Mouse (Mus musculus): ENCODE data around the gene Ubtd2.
A peak's percentile ranks its signal among the peaks of the same experiment; 100 is the strongest.

Ubtd2 gene

DNA sequence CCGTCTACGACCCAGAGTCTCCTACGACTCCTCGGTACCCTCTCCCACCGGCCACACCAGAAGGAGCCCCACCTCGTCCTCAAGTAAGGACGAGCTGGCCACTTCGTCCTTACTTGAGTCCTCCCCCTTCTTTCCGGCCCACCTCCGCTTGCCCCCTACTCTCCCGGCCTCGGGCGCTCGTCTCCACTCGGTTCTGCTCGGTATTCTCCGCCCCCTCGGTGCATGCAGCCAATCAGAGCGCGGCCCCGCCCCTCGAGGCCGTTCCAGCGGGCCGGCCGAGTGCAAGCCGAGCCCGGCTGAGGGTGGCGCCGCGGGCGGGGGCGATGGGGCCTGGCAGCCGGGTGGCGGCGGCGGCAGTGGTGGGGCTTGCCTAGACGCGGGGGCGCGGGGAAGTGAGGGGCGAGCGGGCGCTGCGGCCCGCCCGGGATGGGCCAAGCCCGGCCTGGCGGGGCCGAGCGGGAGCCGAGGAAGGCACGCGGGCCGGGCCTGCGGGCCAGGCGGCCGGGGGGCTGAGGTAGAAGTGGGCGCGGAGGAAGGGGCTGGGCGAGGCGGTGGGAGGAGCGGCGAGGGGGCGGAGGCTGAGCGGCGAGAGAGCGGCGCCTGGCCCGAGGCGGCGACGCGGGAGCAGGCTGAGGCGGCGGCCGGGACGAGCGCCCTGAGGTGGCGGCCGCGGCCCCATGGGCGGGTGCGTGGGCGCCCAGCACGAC, at the start of gene Ubtd2:
Gene Ubtd2 (plus strand): TSS at position 571 of the 707 bp plus-strand sequence.
- peak; percentile 97 to 98 for DNase-seq (ENCODE audit: low spot score in 2 of 2)

DNA sequence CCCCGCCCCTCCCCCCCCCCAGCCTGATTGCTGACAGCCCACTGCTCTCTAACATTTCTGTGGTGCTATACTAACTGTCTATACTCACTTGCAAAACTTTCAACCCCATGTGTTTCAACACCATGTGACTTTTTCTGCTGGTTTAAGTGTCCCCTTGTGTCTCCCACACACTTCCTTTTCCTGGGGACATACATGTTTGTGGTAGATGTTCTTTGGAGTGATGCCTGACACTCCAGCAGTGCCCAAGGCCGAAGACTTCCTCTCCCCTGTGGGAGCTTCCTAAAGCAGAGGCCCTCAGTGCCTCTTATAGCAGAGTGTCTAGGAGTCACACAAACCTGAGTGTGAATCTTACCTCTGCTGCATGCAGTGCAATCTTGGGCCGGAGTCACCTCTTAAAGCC, 47.3 kb upstream of the Ubtd2 start:
- DNase-seq (ENCODE audit: low spot score in 2 of 2): no peak

- no peak for DNase-seq (ENCODE audit: low spot score in 2 of 2)
These were observed 46.1 kb upstream of the Ubtd2 start for GRCm38 (mm10) chr11:32409052-32409451.

DNA sequence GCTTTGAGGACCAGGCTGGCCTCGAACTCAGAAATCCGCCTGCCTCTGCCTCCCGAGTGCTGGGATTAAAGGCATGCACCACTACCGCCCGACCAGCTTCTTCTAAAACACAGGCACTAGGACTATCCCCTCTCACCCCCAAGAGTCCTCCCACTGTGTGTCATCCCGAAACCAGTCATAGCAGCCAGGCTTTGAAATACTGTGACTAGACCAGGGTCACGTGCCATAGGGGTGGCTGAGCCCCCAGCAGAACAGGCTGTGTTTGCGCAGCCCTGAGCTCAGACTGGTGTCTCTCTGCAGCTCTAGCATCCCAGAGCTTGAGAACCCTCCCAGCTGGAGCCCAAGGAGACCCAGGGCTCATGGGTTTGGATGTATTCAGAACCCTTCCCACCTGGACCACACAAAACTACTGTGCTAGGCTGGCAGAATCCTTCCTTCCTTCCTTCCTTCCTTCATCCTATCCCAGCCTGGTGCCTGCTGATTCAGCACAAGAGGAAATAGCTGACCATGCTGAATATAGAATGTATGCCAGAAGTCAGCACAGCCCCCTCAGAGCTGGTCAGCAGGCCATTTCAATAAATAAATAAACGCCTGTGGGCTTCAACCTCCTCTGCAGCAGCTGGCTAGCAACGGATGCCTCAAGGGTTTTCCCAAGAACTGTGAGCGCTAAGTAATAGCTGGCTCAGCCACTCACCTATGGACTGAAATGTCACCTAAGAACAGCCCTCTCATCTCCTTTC, 45.2 kb upstream of the Ubtd2 start:
- no peak for DNase-seq (ENCODE audit: low spot score in 2 of 2)

DNA sequence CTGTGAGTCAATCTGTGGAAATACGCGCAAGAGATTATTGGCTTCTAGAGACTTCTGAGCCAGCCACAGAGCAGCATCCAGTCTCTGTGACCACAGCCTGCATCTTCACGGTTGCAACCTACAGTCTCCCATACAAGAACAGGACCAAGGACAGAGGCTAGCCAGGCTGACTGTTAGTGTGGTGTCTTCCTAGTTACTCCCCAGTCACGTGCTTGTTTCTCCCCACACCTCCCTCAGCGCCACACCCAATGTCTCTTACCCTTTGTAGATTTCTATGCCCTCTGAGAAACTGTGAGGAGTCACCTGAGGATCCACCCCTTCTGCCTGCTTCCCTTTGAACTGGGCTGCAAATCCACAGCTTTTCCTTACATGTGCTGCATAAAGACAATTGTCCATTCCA, 35.2 kb upstream of the Ubtd2 start:
- no peak for DNase-seq (ENCODE audit: low spot score in 2 of 2)

DNA sequence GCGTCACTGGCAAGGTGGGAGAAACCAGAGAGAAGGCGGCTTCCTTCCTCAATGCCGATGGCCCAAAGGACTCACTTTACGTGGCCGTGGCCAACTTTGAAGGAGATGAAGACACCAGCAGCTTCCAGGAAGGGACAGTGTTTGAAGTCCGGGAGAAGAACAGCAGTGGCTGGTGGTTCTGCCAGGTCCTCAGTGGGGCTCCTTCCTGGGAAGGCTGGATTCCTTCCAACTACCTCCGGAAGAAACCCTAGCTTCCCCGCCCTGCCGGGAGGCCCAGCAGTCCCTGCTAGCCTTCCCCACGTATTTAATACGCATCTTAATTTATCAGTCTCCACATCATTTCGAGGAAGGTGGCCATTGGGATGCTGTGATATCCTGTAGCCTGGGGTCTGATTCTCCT, 31.9 kb upstream of the Ubtd2 start:
- DNase-seq (ENCODE audit: low spot score in 2 of 2): no peak

- DNase-seq (ENCODE audit: low spot score in 2 of 2): no peak
These were observed 30.6 kb upstream of the Ubtd2 start for GRCm38 (mm10) chr11:32424600-32424999.

GRCm38 (mm10) chr11:32425043-32425658, 30.0 kb upstream of the Ubtd2 start:
- no peak for DNase-seq (ENCODE audit: low spot score in 2 of 2)

DNA sequence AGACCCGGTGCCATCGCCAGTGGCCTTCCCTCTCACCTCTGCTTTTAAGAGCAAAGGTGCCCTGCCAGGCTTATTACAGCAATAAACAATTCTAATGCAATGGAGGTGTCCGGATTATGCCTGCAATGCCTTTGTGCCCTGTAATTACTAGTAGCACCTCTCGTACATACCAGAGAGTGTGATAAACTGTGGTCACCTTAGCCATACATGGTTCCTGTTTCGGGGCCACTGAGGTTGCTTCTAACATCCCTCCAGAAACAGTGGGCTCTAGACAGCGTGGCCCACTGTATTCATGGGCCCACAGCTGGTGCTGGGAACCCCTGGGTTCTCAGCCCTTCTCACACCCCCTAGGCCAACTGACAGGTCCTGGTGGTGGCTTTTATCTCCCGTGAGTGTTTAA, 27.6 kb upstream of the Ubtd2 start:
- DNase-seq (ENCODE audit: low spot score in 2 of 2): no peak

DNA sequence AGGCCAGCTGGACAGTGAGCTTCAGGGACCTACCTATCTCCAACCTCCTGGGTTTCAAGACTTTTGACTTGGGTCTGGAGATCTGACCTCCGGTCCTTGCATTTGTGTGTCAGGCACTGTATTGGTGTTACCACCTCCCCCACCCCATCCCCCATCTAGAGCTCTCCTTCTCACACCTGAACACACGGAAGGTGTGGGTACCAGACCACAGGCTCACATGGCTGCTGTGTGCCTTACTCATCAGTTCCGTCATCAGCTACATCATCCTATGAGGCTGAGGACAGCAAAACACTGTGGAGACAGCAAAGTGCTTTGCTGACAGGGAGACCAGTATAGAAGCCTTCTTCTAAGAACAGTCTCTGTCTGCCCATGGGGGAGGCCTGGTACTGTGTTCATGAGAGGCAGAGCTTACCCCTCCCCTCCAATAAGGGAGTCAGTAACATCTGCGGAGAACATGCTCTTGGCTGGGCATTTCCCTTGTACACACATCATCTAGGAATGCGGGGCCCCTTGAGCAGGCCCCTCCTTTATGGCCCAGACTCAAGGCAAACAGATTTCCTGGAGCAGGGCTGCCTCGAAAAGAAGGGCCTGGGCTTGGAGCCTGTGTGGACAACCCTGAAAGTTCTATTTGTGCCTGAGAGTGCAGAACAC, 19.6 kb upstream of the Ubtd2 start:
- no peak for DNase-seq (ENCODE audit: low spot score in 2 of 2)

DNA sequence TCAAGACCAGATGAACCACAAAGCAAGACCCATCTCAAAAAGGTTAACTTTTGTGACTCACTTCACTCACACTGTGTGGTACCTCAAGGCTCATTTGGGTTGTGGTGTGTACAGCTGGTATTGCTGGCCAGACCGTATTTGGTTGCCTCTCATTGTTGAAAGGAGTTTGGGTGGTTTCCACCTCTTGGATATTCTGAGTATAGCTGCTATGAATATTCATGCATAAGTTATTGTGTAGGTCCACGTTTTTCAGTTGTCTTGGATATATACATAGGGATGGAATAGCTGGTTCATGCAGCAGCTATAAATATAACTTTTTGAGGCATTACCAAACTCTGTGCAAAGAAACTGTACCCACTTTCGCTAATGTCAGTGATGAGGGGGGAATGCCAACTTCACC, 12.6 kb upstream of the Ubtd2 start:
- DNase-seq (ENCODE audit: low spot score in 2 of 2): no peak

GRCm38 (mm10) chr11:32444266-32444665, 10.9 kb upstream of the Ubtd2 start:
- no peak for DNase-seq (ENCODE audit: low spot score in 2 of 2)

- no peak for DNase-seq (ENCODE audit: low spot score in 2 of 2)
These were observed 10.0 kb upstream of the Ubtd2 start for GRCm38 (mm10) chr11:32445135-32445534.

DNA sequence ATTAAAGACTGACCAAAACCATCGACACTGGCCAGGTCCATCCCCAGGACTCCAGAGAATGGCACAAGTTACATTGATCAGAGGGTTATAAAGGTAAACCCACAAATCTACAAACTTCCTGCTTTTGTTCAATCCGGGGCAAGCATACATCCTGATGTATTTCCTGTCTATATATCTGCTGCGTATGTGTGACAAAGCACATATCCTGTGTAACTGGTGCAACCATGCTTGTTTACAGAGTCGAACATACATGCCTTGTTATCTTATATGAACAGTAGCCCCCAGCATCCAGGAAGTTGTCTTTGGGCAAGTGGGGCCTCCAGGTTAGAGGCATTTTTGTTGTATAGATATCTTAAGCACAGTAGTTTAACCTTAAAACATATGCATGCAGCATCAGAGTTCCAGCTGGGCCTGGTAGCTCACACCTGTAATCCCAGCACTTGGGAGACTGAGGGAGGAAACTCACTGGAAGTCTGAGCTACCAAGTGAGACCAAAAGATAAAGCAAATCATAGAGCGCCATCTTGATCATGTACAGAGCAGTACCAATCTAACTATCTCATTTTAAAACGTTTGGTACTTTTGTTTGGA, 9.4 kb upstream of the Ubtd2 start:
- no peak for DNase-seq (ENCODE audit: low spot score in 2 of 2)

- peak in 1 of 2 experiments; percentile 43 for DNase-seq (ENCODE audit: low spot score in 2 of 2)
These were observed 5.0 kb upstream of the Ubtd2 start for GRCm38 (mm10) chr11:32450216-32450615.

DNA sequence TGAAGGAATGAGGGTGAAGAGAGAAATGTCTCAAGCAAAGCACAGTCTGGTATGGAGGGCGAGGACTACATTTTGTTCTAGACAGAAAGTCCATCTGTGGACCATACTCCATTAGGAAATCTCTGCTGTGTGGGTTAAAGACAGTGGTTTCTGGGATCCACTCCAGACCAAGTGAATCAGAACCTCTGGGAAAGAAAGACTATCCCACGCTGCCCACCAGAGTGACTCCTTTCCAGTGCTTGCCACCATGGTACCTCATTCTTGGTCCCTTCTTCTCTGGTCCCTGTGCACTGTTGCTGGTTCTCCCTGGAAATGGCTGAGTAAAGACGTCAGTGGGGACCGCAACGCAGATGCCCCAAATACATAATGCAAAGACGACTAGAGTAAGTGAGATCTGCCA, 3.9 kb upstream of the Ubtd2 start:
- peak in 1 of 2 experiments; percentile 24 for DNase-seq (ENCODE audit: low spot score in 2 of 2)

DNA sequence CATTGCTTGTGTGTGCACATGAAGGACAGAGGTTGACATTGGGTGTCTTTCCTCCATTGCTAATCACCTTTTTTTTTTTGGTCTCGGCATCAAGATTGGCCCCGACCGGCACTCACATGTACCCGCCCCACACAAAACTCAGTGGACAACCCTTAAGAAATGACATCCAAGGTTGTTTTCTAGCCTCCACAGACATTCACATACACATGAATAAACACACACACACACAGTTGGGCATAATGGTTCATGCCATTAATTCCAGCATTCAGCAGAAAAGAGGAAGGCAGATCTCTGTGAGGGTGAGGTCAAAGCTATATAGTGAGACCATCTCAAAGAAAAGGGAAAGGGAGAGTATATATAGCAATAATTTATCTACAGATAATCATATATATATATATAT, 2.4 kb upstream of the Ubtd2 start:
- no peak for DNase-seq (ENCODE audit: low spot score in 2 of 2)

GRCm38 (mm10) chr11:32453353-32453915, 1.7 kb upstream of the Ubtd2 start:
- DNase-seq (ENCODE audit: low spot score in 2 of 2): peak; percentile 34 to 48

- no peak for DNase-seq (ENCODE audit: low spot score in 2 of 2)
These were observed 855 bp upstream of the Ubtd2 start for GRCm38 (mm10) chr11:32454231-32454799.

GRCm38 (mm10) chr11:32455507-32456141, 454 bp downstream of the Ubtd2 start:
- peak; percentile 8 to 25 for DNase-seq (ENCODE audit: low spot score in 2 of 2)

GRCm38 (mm10) chr11:32456356-32456755, 1.2 kb downstream of the Ubtd2 start:
- DNase-seq (ENCODE audit: low spot score in 2 of 2): no peak
